Mouse (Mus musculus) lung, postnatal 0 days (tissue): Measurements from ENCODE around the gene Mfsd1. TPM values are rescaled to one million over a fixed set of nuclear protein-coding genes. Genes with fewer than 3 reads are reported as not detected.

Source experiments
- ATAC-seq: fragments of 200-750 bp; cut with Nextera tagmentation; 2 replicates; pipeline ENCODE4 v1.8.0; 2017; ENCODE audit warnings: moderate library complexity
- DNase-seq: peaks from one replicate; pipeline ENCODE4 v3.0.0-alpha.2; 2016; ENCODE audit warnings: low spot score
- H3K27ac ChIP-seq: fragments of 300-500 bp; sonication (generic); 2 replicates; pipeline ENCODE4 v1.5.1; 2014; ENCODE audit warnings: antibody characterized with exemption, mild to moderate bottlenecking, low read length, mixed read lengths
- H3K27me3 ChIP-seq: fragments of 300-500 bp; sonication (generic); replicated peaks from 2 replicates; pipeline ENCODE4 v1.6.1; 2014; ENCODE audit warnings: low read length, mixed read lengths; ENCODE audit not compliant: insufficient read depth
- H3K36me3 ChIP-seq: fragments of 300-500 bp; sonication (generic); 2 replicates; pipeline ENCODE4 v1.6.1; 2014; ENCODE audit warnings: low read length, mixed read lengths; ENCODE audit not compliant: insufficient read depth
- H3K4me1 ChIP-seq: fragments of 300-500 bp; sonication (generic); 2 replicates; pipeline ENCODE4 v1.6.1; 2014; ENCODE audit warnings: antibody characterized with exemption, low read depth, low read length, mixed read lengths; ENCODE audit not compliant: insufficient read depth
- H3K4me2 ChIP-seq: fragments of 300-500 bp; sonication (generic); replicated peaks from 2 replicates; pipeline ENCODE4 v1.6.1; 2014; ENCODE audit warnings: low read depth, mild to moderate bottlenecking, low read length, moderate library complexity, mixed read lengths
- H3K4me3 ChIP-seq: fragments of 300-500 bp; sonication (generic); 2 replicates; pipeline ENCODE4 v1.5.1; 2014; ENCODE audit warnings: low read depth, low read length
- H3K9ac ChIP-seq: fragments of 300-500 bp; sonication (generic); replicated peaks from 2 replicates; pipeline ENCODE4 v1.6.1; 2014; ENCODE audit warnings: low read depth, mild to moderate bottlenecking
- H3K9me3 ChIP-seq: fragments of 300-500 bp; sonication (generic); 2 replicates; pipeline ENCODE4 v1.6.1; 2016; ENCODE audit warnings: low read length, mixed read lengths
- CTCF ChIP-seq: IDR thresholded peaks from 2 replicates; pipeline ENCODE4 v1.5.1; 2016; ENCODE audit warnings: antibody characterized with exemption, mild to moderate bottlenecking
- EP300 ChIP-seq: IDR thresholded peaks from 2 replicates; pipeline ENCODE4 v1.6.1; 2016; ENCODE audit warnings: antibody characterized with exemption, mild to moderate bottlenecking, control low read depth
- WGBS: fragments of 180-500 bp; shearing (Covaris S2); extraction: QIAGEN DNeasy Blood & Tissue Kit; methylation state at CpG from one replicate; pipeline ENCODE4 v1.1.7; 2014; 5-methylcytosine and 5-hydroxymethylcytosine counted together
- polyA plus RNA-seq: library from polyadenylated mRNA; unstranded; fragments of >200 nt; fragmentation: Nextera tagmentation; extraction: Ambion mirVana; gene quantifications from 2 replicates; pipeline ENCODE4 v1.2.1, GENCODE M21; 2015

Mfsd1 gene
- polyA plus RNA-seq, 1 experiment from 2014 or later: 53.2 TPM

- 0% methylated on average over 1 of the region's 1 CpGs for WGBS
- no peak for DNase-seq
Observed at GRCm38 (mm10) chr3:67573523-67573922, 9.0 kb upstream of the Mfsd1 start.

DNA sequence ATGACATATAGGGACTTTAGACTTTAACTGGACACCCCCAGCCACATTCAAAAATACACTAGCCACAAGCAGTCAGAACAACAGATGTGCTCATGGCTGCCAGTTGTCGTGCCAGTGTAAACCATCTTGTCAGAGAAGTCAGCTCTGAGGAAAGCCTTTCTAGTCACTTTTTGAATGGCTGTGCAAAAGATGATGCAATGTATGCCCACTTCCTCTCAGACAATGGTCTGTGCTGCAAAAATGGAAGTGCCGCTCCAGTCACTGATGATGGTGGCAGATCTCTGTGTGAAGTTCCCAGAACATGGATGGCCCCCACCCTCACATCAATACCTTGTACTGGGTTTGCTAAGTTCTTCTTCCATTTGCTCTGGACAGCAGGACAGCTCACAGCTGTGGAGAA, 6.3 kb upstream of the Mfsd1 start:
- TF ChIP-seq EP300 (no peak), CTCF (no peak)
- 80% methylated on average over 2 of the region's 2 CpGs for whole genome bisulfite sequencing
- Histone ChIP-seq H3K27ac (no peak overlapping the region), H3K27me3 (no peaks in the 10 kb centered on the region), H3K4me2 (no peak overlapping the region), H3K36me3 (no peaks in the 10 kb centered on the region), H3K4me3 (no peak overlapping the region), H3K9ac (no peak overlapping the region), H3K9me3 (no peaks in the 10 kb centered on the region), H3K4me1 (no peaks in the 10 kb centered on the region)
- ATAC-seq (no peak), DNase-seq (peak; percentile 15)

More at GRCm38 (mm10) chr3:67573523-67573922, 9.0 kb upstream of the Mfsd1 start:
- Histone ChIP-seq H3K27me3 (no peaks in the 10 kb centered on the region), H3K4me3 (no peak overlapping the region), H3K9me3 (no peaks in the 10 kb centered on the region), H3K4me2 (no peak overlapping the region), H3K27ac (no peak overlapping the region), H3K9ac (no peak overlapping the region), H3K36me3 (no peaks in the 10 kb centered on the region), H3K4me1 (no peaks in the 10 kb centered on the region)
- ATAC-seq: no peak
- TF ChIP-seq CTCF (peak; percentile 17; the same call in 1 of the 2 replicates), EP300 (no peak)

DNA sequence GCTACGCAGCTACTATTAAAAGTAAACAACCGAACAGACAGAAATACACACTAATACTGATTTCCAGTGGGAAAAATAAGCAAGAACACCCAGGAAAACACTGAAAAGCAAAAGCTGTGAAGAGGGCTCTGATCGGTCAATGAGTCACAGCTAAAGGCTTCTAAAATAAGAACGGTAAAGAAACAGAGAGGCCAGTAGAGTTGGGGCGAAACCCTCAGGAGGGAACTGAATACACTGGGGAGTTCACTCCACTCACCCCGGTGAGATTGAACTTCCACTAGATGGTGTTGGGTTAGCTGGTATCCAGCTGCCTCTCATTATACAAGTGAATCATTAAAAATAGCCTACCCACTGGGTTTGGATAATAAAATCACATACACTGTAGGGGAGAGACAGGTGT, 5.8 kb upstream of the Mfsd1 start:
- DNase-seq: no peak
- H3K36me3 ChIP-seq: no peaks in the 10 kb centered on the region
- H3K4me1 ChIP-seq: no peaks in the 10 kb centered on the region
- no peak for TF ChIP-seq CTCF
- TF ChIP-seq EP300: no peak
- H3K27me3 ChIP-seq: no peaks in the 10 kb centered on the region
- no peak overlapping the region for H3K9ac ChIP-seq
- no peak for ATAC-seq
- H3K27ac ChIP-seq: no peak overlapping the region
- 83% methylated on average over 6 of the region's 6 CpGs for WGBS
- no peak overlapping the region for H3K4me2 ChIP-seq
- no peak overlapping the region for H3K4me3 ChIP-seq
- H3K9me3 ChIP-seq: no peaks in the 10 kb centered on the region

DNA sequence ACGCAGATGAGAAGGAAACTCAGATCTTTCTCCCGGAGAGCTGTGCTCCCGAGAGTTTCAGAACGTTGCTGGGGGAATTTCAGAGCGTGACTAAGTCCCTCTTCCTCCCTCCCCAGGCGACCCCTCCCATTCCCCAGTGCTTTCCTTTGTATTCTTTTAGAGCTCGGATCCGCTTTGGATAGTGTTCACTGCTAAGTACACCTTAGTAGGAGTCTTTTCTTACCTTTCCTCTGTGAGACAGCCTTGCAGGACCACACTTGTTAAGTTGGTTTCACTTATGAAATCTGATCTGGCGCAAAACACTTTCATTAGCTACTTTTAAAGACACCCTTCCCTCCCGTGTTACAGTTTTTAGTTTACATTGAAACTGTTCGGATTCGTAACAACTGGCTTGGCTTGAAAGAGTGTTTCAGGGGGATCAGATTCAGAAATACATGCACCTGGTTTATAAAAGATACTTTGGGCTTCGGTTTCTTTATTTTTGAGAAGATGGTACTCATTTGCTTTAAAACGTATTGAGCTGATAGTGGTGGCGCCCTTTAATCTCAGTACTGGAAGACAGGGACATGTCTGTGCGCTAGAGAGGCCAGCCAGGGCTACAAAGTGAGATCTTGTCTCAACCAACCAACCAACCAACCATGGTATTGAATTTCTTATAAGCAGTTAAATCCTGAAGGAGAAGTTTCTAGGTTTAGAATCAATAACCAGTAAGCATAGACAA, 744 bp downstream of the Mfsd1 start:
- Histone ChIP-seq H3K27ac (peak overlapping the region; percentile 78), H3K4me3 (peak overlapping the region; percentile 83), H3K4me1 (no peaks in the 10 kb centered on the region), H3K36me3 (no peaks in the 10 kb centered on the region), H3K4me2 (peak overlapping the region; percentile 88), H3K27me3 (no peaks in the 10 kb centered on the region), H3K9ac (peak overlapping the region; percentile 55), H3K9me3 (no peaks in the 10 kb centered on the region)
- TF ChIP-seq EP300 (no peak), CTCF (no peak)
- DNase-seq (no peak), ATAC-seq (peak; percentile 18)
- WGBS: 13% methylated on average over 16 of the region's 16 CpGs

DNA sequence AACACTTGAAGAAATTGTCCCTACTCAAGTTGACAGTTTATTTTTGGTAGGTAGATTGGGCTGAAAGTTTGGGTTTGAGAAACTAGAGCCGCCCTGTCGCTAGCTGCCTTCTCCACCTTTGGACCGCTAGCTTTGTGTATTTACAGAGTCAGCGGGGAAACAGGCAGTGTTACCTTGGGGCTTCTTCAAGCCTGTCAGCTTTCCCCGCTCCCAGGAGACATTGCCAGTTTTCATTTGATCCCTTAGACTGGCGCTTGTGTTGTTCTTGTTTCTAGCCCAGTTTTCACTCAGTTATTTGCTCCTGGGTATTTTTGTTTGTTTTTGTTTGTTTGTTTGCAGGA, 1.3 kb downstream of the Mfsd1 start:
- TF ChIP-seq EP300: no peak
- TF ChIP-seq CTCF: no peak
- 0 out of 2 replicates have a peak overlapping the region, but pooled peaks have one; percentile 83 for H3K4me3 ChIP-seq
- no peaks in the 10 kb centered on the region for H3K36me3 ChIP-seq
- H3K27ac ChIP-seq: no peak overlapping the region
- H3K9me3 ChIP-seq: no peaks in the 10 kb centered on the region
- no peaks in the 10 kb centered on the region for H3K27me3 ChIP-seq
- ATAC-seq: no peak
- DNase-seq: no peak
- H3K4me1 ChIP-seq: no peaks in the 10 kb centered on the region
- H3K9ac ChIP-seq: no peak overlapping the region
- peak overlapping the region; percentile 88 for H3K4me2 ChIP-seq
- WGBS: 57% methylated on average over 6 of the region's 6 CpGs

- WGBS: 92% methylated on average over 2 of the region's 2 CpGs
- no peaks in the 10 kb centered on the region for H3K27me3 ChIP-seq
- ATAC-seq: no peak
Observed at GRCm38 (mm10) chr3:67586511-67586910, 4.0 kb downstream of the Mfsd1 start.

More at GRCm38 (mm10) chr3:67586511-67586910, 4.0 kb downstream of the Mfsd1 start:
- no peak overlapping the region for H3K9ac ChIP-seq
- H3K4me1 ChIP-seq: no peaks in the 10 kb centered on the region
- no peak overlapping the region for H3K4me2 ChIP-seq
- TF ChIP-seq EP300 (no peak), CTCF (no peak)
- no peak overlapping the region for H3K4me3 ChIP-seq
- no peak overlapping the region for H3K27ac ChIP-seq
- peaks cover 19% of the 10 kb centered on the region; the same call in 1 of the 2 replicates for H3K36me3 ChIP-seq
- no peak for DNase-seq
- no peaks in the 10 kb centered on the region for H3K9me3 ChIP-seq
